Mouse (Mus musculus): ENCODE measurements around the gene Sfpq. TPM values are rescaled to one million over a fixed set of nuclear protein-coding genes. Genes with fewer than 3 reads are reported as not detected.
"Not testable (repeated sequence)": the region's sequence is repeated elsewhere in the genome, so short reads cannot be mapped to it uniquely, and the experiment has no call there.

The Sfpq gene
- total and polyA plus RNA-seq, 2 experiments from 2014 or later: 37.1 to 106 TPM

- DNase-seq (ENCODE audit: low spot score) (no peak), ATAC-seq (ENCODE audit: insufficient read depth, low read depth) (no peak)
- H3K9ac ChIP-seq (replicated peaks; ENCODE audit: low read depth, low read length): no peak overlapping the region
- TF ChIP-seq EP300 (IDR thresholded peaks at IDR 0.05; ENCODE audit: low read depth): no peak
- no peak for TF ChIP-seq CTCF (IDR thresholded peaks at IDR 0.05; ENCODE audit: low read depth)
- no peak overlapping the region for H3K4me3 ChIP-seq (ENCODE audit: low read depth, low read length)
- no peak overlapping the region for H3K4me2 ChIP-seq (ENCODE audit: low read depth, low read length)
- H3K27ac ChIP-seq (ENCODE audit: low read depth): no peak overlapping the region
- no peaks in the 10 kb centered on the region for H3K36me3 ChIP-seq (replicated peaks; ENCODE audit: control insufficient read depth, insufficient read depth, low read length)
- WGBS: 70% methylated on average over 5 of the region's 5 CpGs
- H3K4me1 ChIP-seq (ENCODE audit: control insufficient read depth, insufficient read depth): no peaks in the 10 kb centered on the region
- H3K9me3 ChIP-seq (replicated peaks; ENCODE audit: control insufficient read depth, low read length): no peaks in the 10 kb centered on the region
- H3K27me3 ChIP-seq (ENCODE audit: control insufficient read depth, insufficient read depth, low read length): no peaks in the 10 kb centered on the region
These were observed 34.4 kb upstream of the Sfpq start for GRCm38 (mm10) chr4:126986768-126987167.

GRCm38 (mm10) chr4:126988503-126988902, 32.6 kb upstream of the Sfpq start:
- H3K27ac ChIP-seq (ENCODE audit: low read depth): no peak overlapping the region
- H3K4me3 ChIP-seq (ENCODE audit: low read depth, low read length): no peak overlapping the region
- no peaks in the 10 kb centered on the region for H3K27me3 ChIP-seq (ENCODE audit: control insufficient read depth, insufficient read depth, low read length)
- DNase-seq (ENCODE audit: low spot score): no peak
- H3K36me3 ChIP-seq (replicated peaks; ENCODE audit: control insufficient read depth, insufficient read depth, low read length): no peaks in the 10 kb centered on the region
- H3K4me1 ChIP-seq (ENCODE audit: control insufficient read depth, insufficient read depth): no peaks in the 10 kb centered on the region
- no peak for TF ChIP-seq CTCF (IDR thresholded peaks at IDR 0.05; ENCODE audit: low read depth)
- no peak for TF ChIP-seq EP300 (IDR thresholded peaks at IDR 0.05; ENCODE audit: low read depth)
- no peak overlapping the region for H3K4me2 ChIP-seq (ENCODE audit: low read depth, low read length)
- H3K9ac ChIP-seq (replicated peaks; ENCODE audit: low read depth, low read length): no peak overlapping the region
- no peak for ATAC-seq (ENCODE audit: insufficient read depth, low read depth)
- 72% methylated on average over 4 of the region's 4 CpGs for WGBS
- no peaks in the 10 kb centered on the region for H3K9me3 ChIP-seq (replicated peaks; ENCODE audit: control insufficient read depth, low read length)

DNA sequence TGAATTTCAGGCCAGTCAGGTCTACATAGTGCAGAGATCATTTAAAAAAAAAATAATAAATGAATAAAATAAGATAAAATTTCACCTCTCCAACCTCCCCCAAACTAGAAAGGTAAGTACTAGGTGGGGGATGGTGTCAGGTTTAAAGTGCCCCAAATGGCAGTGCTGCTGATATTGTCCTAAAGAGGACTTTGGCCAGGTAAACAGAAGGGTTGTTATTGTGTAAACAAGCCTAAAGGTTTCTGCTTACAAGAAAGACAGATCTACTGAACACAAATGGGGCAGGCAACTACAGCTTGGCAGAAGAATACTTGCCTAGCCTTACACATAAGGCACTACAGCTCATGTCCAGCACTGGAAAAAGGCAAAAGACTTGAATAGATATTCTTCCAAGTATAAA, 30.6 kb upstream of the Sfpq start:
- Histone ChIP-seq H3K4me2 (ENCODE audit: low read depth, low read length) (no peak overlapping the region), H3K4me3 (ENCODE audit: low read depth, low read length) (no peak overlapping the region), H3K9ac (replicated peaks; ENCODE audit: low read depth, low read length) (no peak overlapping the region), H3K36me3 (replicated peaks; ENCODE audit: control insufficient read depth, insufficient read depth, low read length) (no peaks in the 10 kb centered on the region), H3K9me3 (replicated peaks; ENCODE audit: control insufficient read depth, low read length) (no peaks in the 10 kb centered on the region), H3K27me3 (ENCODE audit: control insufficient read depth, insufficient read depth, low read length) (no peaks in the 10 kb centered on the region), H3K4me1 (ENCODE audit: control insufficient read depth, insufficient read depth) (no peaks in the 10 kb centered on the region), H3K27ac (ENCODE audit: low read depth) (no peak overlapping the region)
- no peak for ATAC-seq (ENCODE audit: insufficient read depth, low read depth)
- DNase-seq (ENCODE audit: low spot score): no peak
- TF ChIP-seq EP300 (IDR thresholded peaks at IDR 0.05; ENCODE audit: low read depth) (no peak), CTCF (IDR thresholded peaks at IDR 0.05; ENCODE audit: low read depth) (no peak)

GRCm38 (mm10) chr4:126992356-126992755, 28.8 kb upstream of the Sfpq start:
- H3K9ac ChIP-seq (replicated peaks; ENCODE audit: low read depth, low read length): no peak overlapping the region
- H3K4me2 ChIP-seq (ENCODE audit: low read depth, low read length): no peak overlapping the region
- H3K4me3 ChIP-seq (ENCODE audit: low read depth, low read length): no peak overlapping the region
- H3K36me3 ChIP-seq (replicated peaks; ENCODE audit: control insufficient read depth, insufficient read depth, low read length): no peaks in the 10 kb centered on the region
- TF ChIP-seq EP300 (IDR thresholded peaks at IDR 0.05; ENCODE audit: low read depth) (no peak), CTCF (IDR thresholded peaks at IDR 0.05; ENCODE audit: low read depth) (0 out of 2 replicates have a peak, but pooled peaks have one; percentile 10)
- H3K9me3 ChIP-seq (replicated peaks; ENCODE audit: control insufficient read depth, low read length): no peaks in the 10 kb centered on the region
- 59% methylated on average over 5 of the region's 5 CpGs for WGBS
- DNase-seq (ENCODE audit: low spot score): no peak
- no peak for ATAC-seq (ENCODE audit: insufficient read depth, low read depth)
- H3K4me1 ChIP-seq (ENCODE audit: control insufficient read depth, insufficient read depth): no peaks in the 10 kb centered on the region
- H3K27ac ChIP-seq (ENCODE audit: low read depth): no peak overlapping the region
- no peaks in the 10 kb centered on the region for H3K27me3 ChIP-seq (ENCODE audit: control insufficient read depth, insufficient read depth, low read length)

DNA sequence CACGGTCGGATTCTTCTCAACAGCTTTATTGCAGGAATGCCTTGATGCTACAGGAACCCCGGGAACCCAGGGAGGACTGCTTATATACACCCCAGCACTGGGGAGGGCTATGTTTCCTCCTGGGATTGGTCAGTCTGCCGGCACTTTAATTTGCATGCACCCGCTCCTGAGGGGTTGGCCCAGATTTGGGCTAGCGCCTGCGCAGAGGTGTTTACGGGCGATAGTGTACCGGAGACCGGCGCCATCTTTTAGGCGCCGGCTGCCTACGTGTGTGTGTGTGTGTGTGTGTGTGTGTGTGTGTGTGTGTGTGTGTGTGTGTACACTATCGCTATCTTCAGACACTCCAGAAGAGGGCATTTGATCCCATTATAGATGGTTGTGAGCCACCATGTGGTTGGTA, 21.8 kb upstream of the Sfpq start:
- H3K4me2 ChIP-seq (ENCODE audit: low read depth, low read length); DNase-seq (ENCODE audit: low spot score); H3K4me3 ChIP-seq (ENCODE audit: low read depth, low read length); H3K27ac ChIP-seq (ENCODE audit: low read depth); H3K9ac ChIP-seq (replicated peaks; ENCODE audit: low read depth, low read length); ATAC-seq (ENCODE audit: insufficient read depth, low read depth); H3K9me3 ChIP-seq (replicated peaks; ENCODE audit: control insufficient read depth, low read length); H3K36me3 ChIP-seq (replicated peaks; ENCODE audit: control insufficient read depth, insufficient read depth, low read length); H3K27me3 ChIP-seq (ENCODE audit: control insufficient read depth, insufficient read depth, low read length); H3K4me1 ChIP-seq (ENCODE audit: control insufficient read depth, insufficient read depth): not testable (repeated sequence)
- WGBS: 97% methylated on average over 16 of the region's 16 CpGs

- H3K27ac ChIP-seq (ENCODE audit: low read depth): no peak overlapping the region
- 40% methylated on average over 8 of the region's 8 CpGs for WGBS
- ATAC-seq (ENCODE audit: insufficient read depth, low read depth) (no peak), DNase-seq (ENCODE audit: low spot score) (no peak)
- no peaks in the 10 kb centered on the region for H3K9me3 ChIP-seq (replicated peaks; ENCODE audit: control insufficient read depth, low read length)
- no peak overlapping the region for H3K4me2 ChIP-seq (ENCODE audit: low read depth, low read length)
- no peak overlapping the region for H3K9ac ChIP-seq (replicated peaks; ENCODE audit: low read depth, low read length)
- H3K36me3 ChIP-seq (replicated peaks; ENCODE audit: control insufficient read depth, insufficient read depth, low read length): no peaks in the 10 kb centered on the region
- no peak overlapping the region for H3K4me3 ChIP-seq (ENCODE audit: low read depth, low read length)
- H3K27me3 ChIP-seq (ENCODE audit: control insufficient read depth, insufficient read depth, low read length): no peaks in the 10 kb centered on the region
- H3K4me1 ChIP-seq (ENCODE audit: control insufficient read depth, insufficient read depth): peaks cover 7% of the 10 kb centered on the region; the same call in 1 of the 2 replicates
- TF ChIP-seq CTCF (IDR thresholded peaks at IDR 0.05; ENCODE audit: low read depth) (no peak), EP300 (IDR thresholded peaks at IDR 0.05; ENCODE audit: low read depth) (no peak)
These were observed 20.5 kb upstream of the Sfpq start for GRCm38 (mm10) chr4:127000601-127001105.

Measured in heart, postnatal 0 days (tissue).